Mouse (Mus musculus) T-helper 2 cell (primary cell): ENCODE results near the gene Sv2b.
"Not testable (repeated sequence)": the region's sequence is repeated elsewhere in the genome, so short reads cannot be mapped to it uniquely, and the experiment has no call there.

Experiments
- in situ Hi-C: fragments of 300-600 bp; cut with MboI, MseI; formaldehyde crosslinking; loops from one replicate; pipeline ENCODE4 v1.15.1; 2025; ENCODE audit warnings: high pct_unique_total_duplicates

Sv2b gene

GRCm38 (mm10) chr7:75308457-75309312 lies at the start of gene Sv2b:
Gene Sv2b (minus strand): TSS chr7:75309262.
- in situ Hi-C loops, result no loop called here

GRCm38 (mm10) chr7:75358284-75358851 lies 49.3 kb upstream of the Sv2b start:
- in situ Hi-C loops, result no loop called here

GRCm38 (mm10) chr7:75355521-75355920 lies 46.5 kb upstream of the Sv2b start:
- in situ Hi-C loops, result no loop called here

- in situ Hi-C loops, result no loop called here
These were observed 43.8 kb upstream of the Sv2b start for GRCm38 (mm10) chr7:75352777-75353374.

GRCm38 (mm10) chr7:75350172-75350571 lies 41.1 kb upstream of the Sv2b start:
- in situ Hi-C loops, result no loop called here

- in situ Hi-C loops, result loop anchor here (25.0 kb wide), 1 partner anchor 855 kb away; no protein-coding TSS in a partner anchor
These were observed 23.2 kb upstream of the Sv2b start for GRCm38 (mm10) chr7:75332311-75332710.

GRCm38 (mm10) chr7:75329740-75330142 lies 20.7 kb upstream of the Sv2b start:
- in situ Hi-C loops, result loop anchor here (25.0 kb wide), 1 partner anchor 858 kb away; no protein-coding TSS in a partner anchor

GRCm38 (mm10) chr7:75328721-75329362 lies 19.8 kb upstream of the Sv2b start:
- in situ Hi-C loops, result loop anchor here (25.0 kb wide), 1 partner anchor 858 kb away; no protein-coding TSS in a partner anchor

GRCm38 (mm10) chr7:75325273-75325672 lies 16.2 kb upstream of the Sv2b start:
- in situ Hi-C loops, result loop anchor here (25.0 kb wide), 1 partner anchor 862 kb away; no protein-coding TSS in a partner anchor

- in situ Hi-C loops, result not testable (repeated sequence)
These were observed 13.7 kb upstream of the Sv2b start for GRCm38 (mm10) chr7:75322742-75323141.

- in situ Hi-C loops, result no loop called here
These were observed 10.9 kb upstream of the Sv2b start for GRCm38 (mm10) chr7:75320009-75320408.

- in situ Hi-C loops, result no loop called here
These were observed 9.3 kb upstream of the Sv2b start for GRCm38 (mm10) chr7:75318320-75318719.

- in situ Hi-C loops, result no loop called here
These were observed 5.8 kb upstream of the Sv2b start for GRCm38 (mm10) chr7:75314873-75315272.

- in situ Hi-C loops, result no loop called here
These were observed 508 bp upstream of the Sv2b start for GRCm38 (mm10) chr7:75309570-75309969.

GRCm38 (mm10) chr7:75308140-75308456 lies 964 bp downstream of the Sv2b start:
- in situ Hi-C loops, result no loop called here

GRCm38 (mm10) chr7:75307570-75308087 lies 1.4 kb downstream of the Sv2b start:
- in situ Hi-C loops, result no loop called here

- in situ Hi-C loops, result no loop called here
These were observed 3.1 kb downstream of the Sv2b start for GRCm38 (mm10) chr7:75305901-75306465.

- in situ Hi-C loops, result no loop called here
These were observed 6.4 kb downstream of the Sv2b start for GRCm38 (mm10) chr7:75302523-75303215.

- in situ Hi-C loops, result loop anchor here (10.0 kb wide), 1 partner anchor 1566 kb away; no protein-coding TSS in a partner anchor
These were observed 9.8 kb downstream of the Sv2b start for GRCm38 (mm10) chr7:75299245-75299644.

- in situ Hi-C loops, result loop anchor here (10.0 kb wide), 1 partner anchor 1568 kb away; no protein-coding TSS in a partner anchor
These were observed 12.4 kb downstream of the Sv2b start for GRCm38 (mm10) chr7:75296688-75297119.
